Mouse (Mus musculus) myocyte (in vitro differentiated cells): ENCODE results near the gene Rabep2.

Experiments used
- CEBPB ChIP-seq: IDR thresholded peaks from 2 replicates; pipeline ENCODE4 v1.6.1; 2011; ENCODE audit warnings: mild to moderate bottlenecking, moderate library complexity; ENCODE audit not compliant: poor library complexity, insufficient read depth, severe bottlenecking
- POLR2A ChIP-seq: IDR thresholded peaks from one replicate; pipeline ENCODE4 v1.6.1; 2011; ENCODE audit warnings: low read depth, mild to moderate bottlenecking, control low read depth, moderate library complexity; ENCODE audit not compliant: insufficient read length
- USF1 ChIP-seq: IDR thresholded peaks from one replicate; pipeline ENCODE4 v1.6.1; 2011; ENCODE audit warnings: low read depth, mild to moderate bottlenecking, control low read depth, moderate library complexity

DNA sequence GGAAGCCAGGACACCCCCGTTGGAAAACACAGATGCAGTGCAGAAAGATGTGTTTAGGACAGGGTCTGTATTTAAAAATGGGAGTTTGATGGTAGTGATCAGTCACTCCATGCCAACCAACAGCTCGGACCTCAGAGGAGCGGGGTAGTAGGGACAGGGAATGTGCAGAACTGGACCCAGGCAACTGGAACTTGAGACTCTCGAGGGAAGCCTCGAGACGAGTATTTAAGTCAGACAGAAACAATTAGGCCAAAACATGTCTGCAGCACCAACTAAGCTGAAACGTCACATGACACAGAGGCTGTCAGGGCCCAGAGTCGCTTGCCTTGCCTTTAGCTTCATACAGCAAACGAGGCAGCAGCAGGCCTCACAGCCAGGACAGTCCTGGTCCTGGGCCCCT, 37.6 kb downstream of the Rabep2 start:
- TF ChIP-seq USF1 (no peak), POLR2A (no peak), CEBPB (no peak)
